Mouse (Mus musculus) spleen, adult 18-20 months (tissue): Measurements from ENCODE around the gene Slc16a11.

Source experiments
- DNase-seq, 2 experiments: peaks; one replicate each; pipeline ENCODE4 v3.0.0; 2022; ENCODE audit warnings: mixed read lengths in 2 of 2

The Slc16a11 gene

GRCm38 (mm10) chr11:70227126-70227525, 14.6 kb downstream of the Slc16a11 start:
- no peak for DNase-seq

GRCm38 (mm10) chr11:70227661-70228245, 15.2 kb downstream of the Slc16a11 start:
- DNase-seq = no peak

- peak; percentile 68 to 79 for DNase-seq
Observed at GRCm38 (mm10) chr11:70228828-70229227, 16.3 kb downstream of the Slc16a11 start.

- no peak for DNase-seq
Observed at GRCm38 (mm10) chr11:70229260-70230010, 16.9 kb downstream of the Slc16a11 start, which contains the start of gene Bcl6b. TSS of gene Bcl6b (minus strand) at chr11:70229798.

- DNase-seq = peak; percentile 70 to 86
Observed at GRCm38 (mm10) chr11:70230239-70230727, 17.7 kb downstream of the Slc16a11 start.

- no peak for DNase-seq
Observed at GRCm38 (mm10) chr11:70232546-70232945, 20.0 kb downstream of the Slc16a11 start.

- DNase-seq = no peak
Observed at GRCm38 (mm10) chr11:70233016-70233415, 20.5 kb downstream of the Slc16a11 start.

- no peak for DNase-seq
Observed at GRCm38 (mm10) chr11:70234037-70234436, 21.5 kb downstream of the Slc16a11 start.

GRCm38 (mm10) chr11:70234497-70234896, 21.9 kb downstream of the Slc16a11 start:
- no peak for DNase-seq

- no peak for DNase-seq
Observed at GRCm38 (mm10) chr11:70235254-70235900, 22.8 kb downstream of the Slc16a11 start.

GRCm38 (mm10) chr11:70236717-70237116, 24.2 kb downstream of the Slc16a11 start:
- no peak for DNase-seq

GRCm38 (mm10) chr11:70237457-70238167, 25.1 kb downstream of the Slc16a11 start, which contains the start of gene 0610010K14Rik:
TSS of gene 0610010K14Rik (minus strand) at chr11:70237914.
- DNase-seq = peak; percentile 97

- DNase-seq = no peak
Observed at GRCm38 (mm10) chr11:70238591-70239440, 26.3 kb downstream of the Slc16a11 start.

- DNase-seq = peak; percentile 61 to 75
Observed at GRCm38 (mm10) chr11:70239541-70240279, 27.2 kb downstream of the Slc16a11 start, which contains the start of the genes Gm21988 and Rnasek. TSS of gene Gm21988 (minus strand) at chr11:70239830. TSS of gene Rnasek (minus strand) at chr11:70239842.

- no peak for DNase-seq
Observed at GRCm38 (mm10) chr11:70242591-70242990, 30.0 kb downstream of the Slc16a11 start.

GRCm38 (mm10) chr11:70247136-70247845, 34.7 kb downstream of the Slc16a11 start:
- peak in 1 of 2 experiments; percentile 72 for DNase-seq

- DNase-seq = no peak
Observed at GRCm38 (mm10) chr11:70250150-70250549, 37.6 kb downstream of the Slc16a11 start.

- no peak for DNase-seq
Observed at GRCm38 (mm10) chr11:70251853-70252252, 39.3 kb downstream of the Slc16a11 start.

- no peak for DNase-seq
Observed at GRCm38 (mm10) chr11:70254337-70254736, 41.8 kb downstream of the Slc16a11 start.

- DNase-seq = no peak
Observed at GRCm38 (mm10) chr11:70254931-70255531, 42.5 kb downstream of the Slc16a11 start, which contains the start of gene Alox12. TSS of gene Alox12 (minus strand) at chr11:70255353.
